Mouse (Mus musculus) ES-E14 (cell line): ENCODE measurements around the gene Acp2.

Source experiments
- HCFC1 ChIP-seq: IDR thresholded peaks from 2 replicates; pipeline ENCODE4 v1.6.1; 2012; ENCODE audit warnings: low read length, inconsistent platforms, borderline replicate concordance; ENCODE audit not compliant: insufficient read depth
- MAFK ChIP-seq: IDR thresholded peaks from 2 replicates; pipeline ENCODE4 v1.6.1; 2014; ENCODE audit warnings: mild to moderate bottlenecking, low read depth, low read length, inconsistent platforms; ENCODE audit not compliant: insufficient read depth
- ZC3H11A ChIP-seq: IDR thresholded peaks from 2 replicates; pipeline ENCODE4 v1.6.1; 2012; ENCODE audit warnings: low read depth, mild to moderate bottlenecking, inconsistent platforms, low read length, borderline replicate concordance
- ZNF384 ChIP-seq: IDR thresholded peaks from 2 replicates; pipeline ENCODE4 v1.6.1; 2012; ENCODE audit warnings: low read depth, low read length, inconsistent platforms

DNA sequence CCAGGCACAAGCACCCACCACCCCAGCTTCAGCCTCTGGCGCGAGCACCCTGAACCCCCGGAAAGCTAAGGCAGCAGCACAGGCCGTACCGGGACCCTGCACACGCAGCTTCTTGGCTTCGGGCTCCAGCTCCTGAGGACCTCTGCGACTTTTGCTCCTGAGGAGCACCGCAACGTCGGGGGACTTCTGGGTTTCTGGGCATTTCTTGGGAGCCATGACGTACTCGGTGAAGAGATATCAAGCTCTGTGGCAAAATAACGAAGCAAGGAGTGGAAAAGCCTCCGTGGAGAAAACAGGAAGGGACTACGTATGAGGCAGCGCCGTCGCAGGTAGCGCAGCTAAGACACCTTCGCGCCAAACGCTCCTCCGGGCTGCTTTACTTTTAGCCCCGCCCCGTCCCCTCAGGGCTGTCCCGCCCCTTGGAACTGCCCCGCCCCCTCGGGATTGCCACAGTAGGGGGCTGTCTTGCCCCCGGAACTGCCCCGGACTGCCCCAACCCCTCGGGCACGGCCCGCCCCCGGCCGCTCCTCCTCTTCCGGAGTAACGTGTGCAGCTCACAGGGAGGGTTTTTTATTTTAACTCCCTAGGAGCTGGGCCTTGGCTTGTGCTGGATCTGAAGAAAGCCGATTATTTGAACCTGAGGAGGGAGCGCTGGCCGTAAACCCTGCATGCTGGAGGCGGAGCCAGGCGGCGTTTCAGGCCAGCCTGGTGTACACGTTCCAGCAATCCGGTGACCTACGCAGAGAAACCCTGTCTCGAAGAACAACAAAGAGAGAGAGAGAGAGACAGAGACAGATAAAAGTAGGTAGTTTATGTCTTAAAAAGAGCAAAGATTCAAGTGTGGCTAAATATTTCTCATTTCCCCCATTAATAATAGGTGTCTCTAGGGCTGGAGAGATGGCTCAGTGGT, 34.2 kb downstream of the Acp2 start, which contains the start of gene Ddb2:
- TF ChIP-seq MAFK (no peak), ZC3H11A (no peak), HCFC1 (no peak; the same call in 1 of the 2 replicates), ZNF384 (no peak)
